Mouse (Mus musculus): ENCODE data around the gene Aloxe3.

DNA sequence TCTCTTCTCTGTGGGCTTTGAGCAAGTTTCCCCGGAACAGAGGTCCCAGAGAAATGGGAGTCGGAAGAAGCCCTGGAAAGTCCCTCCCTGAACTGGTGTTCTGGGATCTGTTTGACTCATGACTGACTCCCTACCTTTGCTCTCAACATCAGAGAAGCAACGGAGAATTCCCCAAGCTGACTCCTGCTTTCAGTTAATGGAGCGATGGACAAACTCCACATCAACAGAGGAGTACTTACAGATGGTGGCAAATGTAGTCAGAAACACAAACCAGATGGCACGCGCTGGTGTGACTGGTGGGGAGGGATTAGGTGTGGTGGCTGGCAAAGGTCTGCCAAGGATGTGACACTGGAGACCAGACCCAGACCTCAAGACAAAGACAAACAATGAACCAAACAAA, 25.3 kb downstream of the Aloxe3 start:
- TF ChIP-seq CTCF (IDR thresholded peaks at IDR 0.05; ENCODE audit: low read depth, low read length) (no peak), POLR2A (IDR thresholded peaks at IDR 0.05; ENCODE audit: extremely low read depth, insufficient read depth, low read length) (no peak)

All from liver, adult 2 months (tissue).